15 mouse cellular contexts compared by ENCODE assay signal in the genomic region with DNA sequence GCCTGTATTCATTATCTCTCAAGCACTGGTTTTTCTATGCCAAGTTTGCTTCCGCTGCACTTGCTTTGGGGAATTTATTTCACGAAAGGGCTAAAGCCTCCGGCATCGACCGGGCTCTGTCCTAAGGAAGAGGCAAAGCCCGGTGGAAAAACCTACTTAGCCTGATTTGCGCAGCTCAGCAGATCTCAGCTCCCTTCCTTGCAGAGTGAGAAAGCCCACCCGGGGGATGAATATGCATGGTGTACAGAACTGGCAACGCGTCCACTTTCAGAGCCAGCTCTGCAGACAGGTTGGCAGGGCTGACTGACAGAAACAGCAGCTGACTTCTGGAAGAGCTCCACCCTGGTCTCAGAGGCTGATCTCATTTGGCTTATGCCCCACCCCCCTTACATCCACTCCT.
DNase-seq lines count a peak whose midpoint lies in the region; ATAC-seq and TF ChIP-seq lines count a peak whose summit lies in the region.
"Had no signal": no experiment of that assay in that cellular context is flagged by ENCODE, and none has a peak within 500 bp of the region (broad histone marks: within the 10 kb centered on the region; RNA-seq: fewer than 3 reads in every experiment).

No protein-coding gene starts in this region.

- no peak overlapping the region for H3K4me2 ChIP-seq in limb, embryonic 13.5 days (replicated peaks)
- no peak overlapping the region for H3K4me2 ChIP-seq in forebrain, embryonic 14.5 days (ENCODE audit: low read length)
- no peak overlapping the region for H3K4me2 ChIP-seq in myocyte (ENCODE audit: low read depth)
- H3K4me2 ChIP-seq: limb, embryonic 12.5 days had no signal

- H3K79me2 ChIP-seq in myocyte (ENCODE audit: control insufficient read depth, insufficient read depth) = no peaks in the 10 kb centered on the region

- DNase-seq in cerebellum, postnatal 10 days = peak; percentile 80 to 87
- no peak for DNase-seq in cerebellum, adult 2 months
- DNase-seq in limb, embryonic 10.5 days (ENCODE audit: low spot score) = no peak
- DNase-seq in forebrain, embryonic 14.5 days (ENCODE audit: low spot score) = peak; percentile 90
- no peak for DNase-seq in kidney, adult 8-10 months
- DNase-seq in yolk sac, embryonic 10.5 days (ENCODE audit: low spot score) = no peak
- DNase-seq: adrenal gland, adult 8-10 months; heart, adult 11 months; kidney, postnatal 14 days; liver, postnatal 0 days; lung, postnatal 4 days had no signal

- H3K27ac ChIP-seq in cerebellum, adult 2 months (ENCODE audit: insufficient read depth, low read length) = no peak overlapping the region
- no peak overlapping the region for H3K27ac ChIP-seq in limb, embryonic 13.5 days
- H3K27ac ChIP-seq in limb, embryonic 10.5 days = no peak overlapping the region
- H3K27ac ChIP-seq in forebrain, embryonic 14.5 days (ENCODE audit: low read depth, low read length) = peak overlapping the region; percentile 68
- H3K27ac ChIP-seq: limb, embryonic 12.5 days had no signal

- no peak overlapping the region for H3K4me3 ChIP-seq in cerebellum, adult 2 months (replicated peaks; ENCODE audit: insufficient read depth, low read depth, low read length)
- no peak overlapping the region for H3K4me3 ChIP-seq in limb, embryonic 13.5 days
- no peak overlapping the region for H3K4me3 ChIP-seq in limb, embryonic 10.5 days
- no peak overlapping the region for H3K4me3 ChIP-seq in forebrain, embryonic 14.5 days (ENCODE audit: low read depth, low read length)
- no peak overlapping the region for H3K4me3 ChIP-seq in myocyte
- H3K4me3 ChIP-seq: limb, embryonic 12.5 days had no signal

- no peak overlapping the region for H3K9ac ChIP-seq in limb, embryonic 13.5 days
- H3K9ac ChIP-seq in forebrain, embryonic 14.5 days (ENCODE audit: low read length) = no peak overlapping the region
- H3K9ac ChIP-seq: limb, embryonic 12.5 days; liver, postnatal 0 days had no signal

- no peaks in the 10 kb centered on the region for H3K4me1 ChIP-seq in cerebellum, adult 2 months (ENCODE audit: control insufficient read depth, insufficient read depth, low read length)
- H3K4me1 ChIP-seq in limb, embryonic 13.5 days = no peaks in the 10 kb centered on the region
- H3K4me1 ChIP-seq in limb, embryonic 10.5 days = no peaks in the 10 kb centered on the region
- H3K4me1 ChIP-seq in forebrain, embryonic 14.5 days (ENCODE audit: control insufficient read depth, insufficient read depth, low read length) = peaks cover 10% of the 10 kb centered on the region
- H3K4me1 ChIP-seq: limb, embryonic 12.5 days had no signal

- H3K9me3 ChIP-seq in limb, embryonic 13.5 days = no peaks in the 10 kb centered on the region
- no peaks in the 10 kb centered on the region for H3K9me3 ChIP-seq in limb, embryonic 10.5 days (replicated peaks)
- no peaks in the 10 kb centered on the region for H3K9me3 ChIP-seq in forebrain, embryonic 14.5 days (replicated peaks; ENCODE audit: control insufficient read depth, low read length)
- H3K9me3 ChIP-seq: limb, embryonic 12.5 days had no signal

- TF ChIP-seq POLR2A in cerebellum, adult 2 months (IDR thresholded peaks at IDR 0.05; ENCODE audit: borderline replicate concordance, insufficient read depth, low read length) = no peak
- no peak for TF ChIP-seq POLR2A in myocyte (IDR thresholded peaks at IDR 0.05; ENCODE audit: insufficient read length, low read depth)

- no peaks in the 10 kb centered on the region for H3K27me3 ChIP-seq in cerebellum, adult 2 months (ENCODE audit: control insufficient read depth, insufficient read depth, low read length)
- H3K27me3 ChIP-seq in limb, embryonic 13.5 days = no peaks in the 10 kb centered on the region
- no peaks in the 10 kb centered on the region for H3K27me3 ChIP-seq in limb, embryonic 10.5 days (ENCODE audit: low read depth, poor library complexity, severe bottlenecking)
- H3K27me3 ChIP-seq in forebrain, embryonic 14.5 days (replicated peaks; ENCODE audit: control insufficient read depth, insufficient read depth, low read length) = no peaks in the 10 kb centered on the region
- H3K27me3 ChIP-seq in myocyte (ENCODE audit: control insufficient read depth, insufficient read depth, insufficient read length) = no peaks in the 10 kb centered on the region
- H3K27me3 ChIP-seq: limb, embryonic 12.5 days had no signal

- WGBS in cerebellum, adult 2 months = 10% methylated on average over 10 of the region's 10 CpGs
- WGBS in limb, embryonic 13.5 days = 76% methylated on average over 10 of the region's 10 CpGs
- 92% methylated on average over 10 of the region's 10 CpGs for WGBS in limb, embryonic 10.5 days
- WGBS in forebrain, embryonic 14.5 days = 25% methylated on average over 10 of the region's 10 CpGs

- no peak overlapping the region for H3ac ChIP-seq in myocyte (ENCODE audit: control insufficient read depth, insufficient read length)

- ATAC-seq in limb, embryonic 13.5 days (ENCODE audit: low FRiP score, low read depth) = 0 out of 2 replicates have a peak, but pooled peaks have one; percentile 8
- ATAC-seq in forebrain, embryonic 14.5 days = peak; percentile 96
- ATAC-seq: intestine, postnatal 0 days; liver, postnatal 0 days had no signal

- TF ChIP-seq CTCF in cerebellum, adult 2 months (IDR thresholded peaks at IDR 0.05; ENCODE audit: borderline replicate concordance, insufficient read depth, low read depth, low read length) = no peak

- no peaks in the 10 kb centered on the region for H3K36me3 ChIP-seq in limb, embryonic 13.5 days
- H3K36me3 ChIP-seq in limb, embryonic 10.5 days = no peaks in the 10 kb centered on the region
- 0 out of 2 replicates have a peak, but pooled peaks cover 2% of the 10 kb centered on the region for H3K36me3 ChIP-seq in forebrain, embryonic 14.5 days (ENCODE audit: control insufficient read depth, insufficient read depth, low read length)
- H3K36me3 ChIP-seq in myocyte (ENCODE audit: control insufficient read depth, insufficient read depth) = no peaks in the 10 kb centered on the region
- H3K36me3 ChIP-seq: limb, embryonic 12.5 days had no signal

TF ChIP-seq in myocyte, 11 proteins besides CTCF, POLR2A, EP300 and RAD21:
- no peak for TF ChIP-seq REST (IDR thresholded peaks at IDR 0.05; ENCODE audit: insufficient read depth, insufficient read length)
- TF ChIP-seq MYOD1 (IDR thresholded peaks at IDR 0.05; ENCODE audit: control insufficient read depth in 1 of 3, insufficient read length in 2 of 3, low read depth in 2 of 3) = peak in 2 of 3 experiments; percentile 49 to 61

Comparison
In these comparisons a context has a peak if more than half of its experiments do, and no peak if none do; other contexts are left out.
1. DNase-seq: peak in cerebellum, postnatal 10 days (2 of 2) and forebrain, embryonic 14.5 days (single experiment); none in cerebellum, adult 2 months (0 of 2), limb, embryonic 10.5 days (single experiment), kidney, adult 8-10 months (0 of 2) and yolk sac, embryonic 10.5 days (single experiment).